Mouse (Mus musculus): ENCODE measurements around the gene Vcp.

The Vcp gene

DNA sequence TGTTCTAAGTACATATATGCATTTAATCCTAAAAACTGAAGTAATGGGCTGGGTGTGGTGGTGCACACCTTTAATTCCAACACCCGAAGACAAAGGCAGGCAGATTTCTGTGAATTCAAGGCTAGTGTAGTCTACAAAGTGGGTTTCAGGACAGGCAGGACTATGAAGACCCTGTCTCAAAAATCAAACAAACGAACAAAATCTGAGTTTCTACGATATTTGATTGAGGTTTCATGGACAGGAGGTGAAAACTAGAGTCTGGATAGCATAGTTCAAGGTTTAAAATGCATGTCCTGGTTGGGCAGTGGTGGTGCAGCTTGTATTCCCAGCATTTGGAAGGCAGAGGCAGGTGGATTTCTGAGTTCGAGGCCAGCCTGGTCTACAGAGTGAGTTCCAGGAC lies 31.0 kb downstream of the Vcp start, which contains the start of gene 1700022I11Rik:
Gene 1700022I11Rik, plus strand, starts transcription at position 301 of the 400 bp plus-strand sequence.
- no peak for DNase-seq (ENCODE audit: low read depth)

DNA sequence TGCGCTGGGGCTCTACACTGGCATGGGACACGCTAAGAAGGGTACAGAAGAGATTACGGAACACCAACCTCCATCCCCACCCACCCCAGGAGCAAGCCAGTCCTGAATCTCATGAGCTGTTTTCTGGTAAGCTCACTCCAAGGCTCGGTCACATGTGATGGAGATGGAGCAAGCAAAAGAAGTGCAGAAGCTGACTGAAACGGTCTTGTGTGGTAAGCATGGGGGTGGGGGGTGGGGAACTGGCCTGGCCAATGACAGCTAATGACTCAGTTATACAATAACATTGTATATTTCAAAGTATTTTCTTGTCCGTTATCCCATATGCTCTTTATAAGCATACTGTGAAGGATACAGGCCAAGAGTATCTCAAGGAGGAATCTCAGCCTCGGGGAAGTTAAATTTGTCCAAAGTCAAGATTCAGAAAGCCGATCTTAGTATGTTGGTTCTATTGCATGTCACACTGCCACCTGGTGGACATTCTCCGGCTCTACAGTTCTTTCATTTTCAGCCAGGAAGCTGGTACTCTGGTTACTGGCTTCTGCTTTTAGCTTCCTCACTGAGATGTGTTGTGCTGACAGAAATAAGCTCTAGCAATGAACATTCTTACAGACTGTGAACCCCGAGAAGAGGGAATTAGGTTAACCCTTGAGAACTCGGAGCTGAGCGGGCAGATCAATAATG lies 35.1 kb downstream of the Vcp start:
- peak; percentile 85 for DNase-seq (ENCODE audit: low read depth)

DNA sequence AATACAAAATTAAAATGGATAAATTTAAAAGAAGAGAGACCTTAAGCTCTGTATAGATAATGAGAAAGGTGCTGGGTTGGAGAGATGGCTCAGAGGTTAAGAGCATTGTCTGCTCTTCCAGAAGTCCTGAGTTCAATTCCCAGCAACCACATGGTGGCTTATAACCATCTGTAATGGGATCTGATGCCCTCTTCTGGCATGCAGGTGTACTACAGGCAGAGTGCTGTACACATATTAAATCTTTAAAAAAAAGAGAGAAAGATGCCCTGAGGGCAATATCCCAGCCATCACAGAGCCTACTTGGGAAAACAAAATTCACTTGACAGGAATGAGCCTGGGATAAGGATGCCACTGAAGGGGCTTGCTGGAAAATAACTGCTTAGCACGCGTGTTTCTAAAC lies 36.8 kb downstream of the Vcp start:
- DNase-seq (ENCODE audit: low read depth) = no peak

DNA sequence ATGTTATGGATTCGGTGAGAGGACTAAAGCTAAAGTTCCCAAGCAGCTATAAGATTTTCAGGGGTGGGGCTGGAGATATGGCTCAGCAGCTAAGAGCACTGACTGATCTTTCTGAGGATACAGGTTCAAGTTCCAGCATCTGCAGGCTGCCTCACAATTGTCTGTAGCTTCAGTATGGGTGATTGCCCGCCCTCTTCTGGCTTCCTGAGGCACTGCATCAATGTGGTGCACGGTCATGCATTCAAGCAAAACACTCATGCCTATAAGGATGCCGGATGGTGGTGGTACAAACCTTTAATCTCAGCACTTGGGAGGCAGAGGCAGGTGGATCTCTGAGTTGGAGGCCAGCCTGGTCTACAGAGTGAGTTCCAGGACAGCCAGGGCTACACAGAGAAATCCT lies 38.7 kb downstream of the Vcp start:
- peak; percentile 65 for DNase-seq (ENCODE audit: low read depth)

DNA sequence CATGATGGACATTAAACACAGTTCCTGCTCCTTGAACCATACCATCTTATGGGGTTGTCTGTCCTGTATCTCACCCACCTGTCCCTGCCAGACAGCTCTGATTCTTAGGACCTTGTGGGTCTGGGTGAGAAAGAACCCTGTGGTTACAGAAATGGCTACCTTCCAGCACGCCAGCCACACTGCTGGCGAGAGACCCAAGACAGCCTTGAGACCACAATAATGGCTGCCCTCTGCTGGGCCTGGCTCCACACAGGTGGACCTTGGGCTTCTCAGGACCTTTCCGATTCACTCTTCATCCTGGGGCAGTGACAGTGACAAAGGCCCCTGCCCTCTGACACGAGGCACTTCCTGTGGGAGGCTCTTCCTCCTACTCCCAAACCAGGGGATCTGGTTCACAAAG lies 40.9 kb downstream of the Vcp start:
- DNase-seq (ENCODE audit: low read depth) = no peak

DNA sequence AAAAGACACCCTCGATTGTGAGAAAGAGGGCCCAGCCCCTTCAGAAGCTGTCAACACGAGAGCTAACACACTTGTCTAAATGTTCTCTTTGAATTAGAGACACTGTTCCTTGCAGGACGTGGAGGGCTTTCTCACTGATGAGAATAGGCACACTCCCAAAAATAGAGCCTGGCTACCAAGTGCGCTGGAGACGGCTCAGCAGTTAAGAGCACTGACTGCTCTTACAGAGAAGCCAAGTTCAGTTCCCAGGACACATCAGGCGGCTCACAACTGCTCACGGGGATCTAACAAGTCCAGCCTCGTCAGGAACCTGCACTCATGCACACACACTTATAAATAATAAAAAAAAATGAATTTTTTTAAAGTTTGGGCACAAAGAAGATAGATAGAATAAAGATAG lies 41.4 kb downstream of the Vcp start:
- no peak for DNase-seq (ENCODE audit: low read depth)

DNA sequence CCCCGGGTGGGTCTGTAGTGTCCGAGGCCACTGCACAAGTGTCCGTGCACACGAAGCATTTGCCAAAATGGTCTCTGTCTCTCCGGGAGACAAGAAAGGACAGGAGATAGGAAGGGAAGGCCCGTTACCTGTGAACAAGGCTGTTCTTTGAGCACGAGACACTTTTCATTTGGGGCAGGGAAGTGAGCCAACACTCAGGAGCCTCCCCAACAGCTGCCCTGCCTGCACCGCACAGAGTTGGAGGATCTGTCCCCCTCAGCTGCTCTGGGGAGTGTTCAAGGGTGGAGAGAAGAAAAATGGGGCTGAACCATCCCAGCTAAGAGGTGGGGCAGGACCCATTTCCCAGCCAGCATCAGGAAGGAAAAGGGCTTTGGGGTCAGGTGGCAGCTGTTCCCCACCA lies 42.3 kb downstream of the Vcp start:
- no peak for DNase-seq (ENCODE audit: low read depth)

DNA sequence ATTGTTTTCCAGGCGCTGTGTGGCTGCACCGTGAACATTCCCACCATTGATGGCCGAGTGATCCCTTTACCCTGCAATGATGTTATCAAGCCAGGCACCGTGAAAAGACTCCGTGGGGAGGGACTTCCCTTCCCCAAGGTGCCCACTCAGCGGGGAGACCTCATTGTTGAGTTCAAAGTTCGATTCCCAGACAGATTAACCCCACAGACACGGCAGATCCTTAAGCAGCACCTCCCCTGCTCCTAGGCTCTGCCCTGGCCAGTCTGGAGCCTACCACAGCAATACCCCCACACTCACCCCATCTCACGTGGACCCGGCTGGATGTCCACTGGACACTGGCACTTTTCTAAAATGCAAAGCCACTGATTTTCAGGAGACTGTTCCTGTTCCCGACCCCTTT lies 43.0 kb downstream of the Vcp start:
- no peak for DNase-seq (ENCODE audit: low read depth)

DNA sequence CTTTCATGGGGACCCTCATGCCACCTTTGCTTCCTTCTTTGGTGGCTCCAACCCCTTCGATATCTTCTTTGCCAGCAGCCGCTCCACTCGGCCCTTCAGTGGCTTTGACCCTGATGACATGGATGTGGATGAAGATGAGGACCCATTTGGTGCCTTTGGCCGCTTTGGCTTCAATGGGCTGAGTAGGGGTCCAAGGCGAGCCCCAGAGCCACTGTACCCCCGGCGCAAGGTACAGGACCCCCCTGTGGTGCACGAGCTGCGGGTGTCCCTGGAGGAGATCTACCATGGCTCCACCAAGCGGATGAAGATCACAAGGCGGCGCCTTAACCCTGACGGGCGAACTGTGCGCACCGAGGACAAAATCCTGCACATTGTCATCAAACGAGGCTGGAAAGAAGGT lies 43.7 kb downstream of the Vcp start:
- no peak for DNase-seq (ENCODE audit: low read depth)

DNA sequence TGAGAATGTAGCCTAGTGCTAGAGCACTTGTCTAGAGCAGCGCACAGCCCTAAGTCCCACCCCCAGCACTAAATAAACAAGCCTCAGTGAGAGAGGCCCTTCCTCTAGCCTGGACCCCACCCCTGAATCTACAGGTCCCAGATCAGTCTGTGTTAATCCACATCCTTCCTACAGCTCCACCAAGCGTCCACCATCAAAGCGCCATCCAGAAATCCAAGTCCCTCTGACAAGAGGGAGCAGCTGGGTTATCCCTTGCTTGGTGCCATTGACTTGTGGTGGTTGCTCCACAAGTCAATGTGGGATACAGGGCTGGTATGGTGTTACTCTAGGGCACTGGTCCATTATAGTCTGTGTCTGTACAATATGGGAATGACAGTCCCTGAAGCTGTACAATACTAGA lies 45.1 kb downstream of the Vcp start:
- DNase-seq (ENCODE audit: low read depth) = no peak

DNA sequence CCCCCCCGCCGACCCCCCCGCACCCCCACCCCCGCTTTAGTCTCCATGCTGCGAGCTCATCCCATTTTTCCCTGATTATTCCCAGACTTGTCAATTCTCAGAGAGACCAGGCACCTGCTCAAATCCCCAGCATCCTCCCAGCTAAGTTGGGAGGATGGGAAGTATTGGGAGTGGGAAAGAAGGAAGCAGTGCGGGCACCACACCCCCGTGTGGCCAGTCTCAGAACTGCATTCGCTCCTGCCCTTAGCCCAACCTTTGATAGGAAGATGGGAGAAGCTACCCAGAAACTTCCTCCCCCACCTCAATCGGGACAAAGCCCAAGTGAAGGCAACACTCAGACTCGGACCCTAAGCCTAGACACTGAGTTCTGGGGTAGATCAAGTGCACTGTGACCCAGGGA lies 46.0 kb downstream of the Vcp start:
- DNase-seq (ENCODE audit: low read depth) = peak; percentile 76

DNA sequence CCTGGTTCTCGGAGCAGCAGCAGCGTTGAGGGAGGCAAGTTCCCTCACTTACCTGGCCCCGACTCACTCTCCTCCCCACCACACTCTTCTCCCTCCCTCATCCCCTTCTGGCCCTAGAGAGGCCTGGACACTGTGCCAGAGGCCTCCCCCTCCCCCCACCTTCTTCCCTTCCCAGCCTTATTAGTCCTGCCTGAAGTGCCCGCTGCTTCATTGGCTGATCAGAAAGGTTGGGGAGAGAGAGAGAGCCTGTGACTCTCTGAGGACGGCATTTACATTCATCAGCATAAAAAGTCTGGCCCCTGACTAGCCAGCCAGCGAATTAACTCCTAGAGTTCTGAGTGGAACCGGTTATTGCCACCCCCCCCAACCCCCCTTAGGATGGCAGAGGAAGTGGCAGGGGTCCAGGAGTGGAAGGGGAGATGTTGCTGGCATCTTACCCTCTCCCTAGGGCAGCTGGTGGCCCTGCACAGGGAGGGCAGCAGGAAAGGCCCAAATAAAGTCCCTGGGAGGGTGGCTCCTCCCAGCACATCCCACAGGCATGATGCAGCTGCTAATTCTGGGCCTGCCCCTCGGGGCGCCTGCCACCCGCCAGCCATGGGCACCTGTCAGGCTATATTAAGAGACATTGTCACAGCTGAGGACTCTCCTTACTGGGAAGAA lies 46.7 kb downstream of the Vcp start:
- DNase-seq (ENCODE audit: low read depth) = no peak

DNA sequence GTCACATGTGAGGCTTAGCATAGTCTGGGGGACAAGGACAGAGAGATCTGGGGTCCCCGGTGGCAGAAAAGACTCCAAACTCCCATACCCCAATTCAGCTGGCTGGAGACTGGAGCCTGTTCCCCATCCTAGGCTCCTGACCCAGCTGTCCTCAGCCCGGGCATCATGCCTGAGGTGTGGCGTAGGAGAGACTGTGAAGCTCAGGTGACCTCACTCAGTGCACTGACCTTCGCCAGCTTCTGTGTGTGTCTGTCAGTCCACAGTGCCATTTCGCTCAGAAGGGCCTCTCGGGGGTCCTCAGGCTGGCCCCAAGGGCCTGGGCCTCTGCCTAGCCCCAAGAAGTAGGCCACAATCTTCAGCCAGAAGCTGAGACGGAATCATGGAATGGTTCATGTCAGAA lies 47.7 kb downstream of the Vcp start:
- no peak for DNase-seq (ENCODE audit: low read depth)

DNA sequence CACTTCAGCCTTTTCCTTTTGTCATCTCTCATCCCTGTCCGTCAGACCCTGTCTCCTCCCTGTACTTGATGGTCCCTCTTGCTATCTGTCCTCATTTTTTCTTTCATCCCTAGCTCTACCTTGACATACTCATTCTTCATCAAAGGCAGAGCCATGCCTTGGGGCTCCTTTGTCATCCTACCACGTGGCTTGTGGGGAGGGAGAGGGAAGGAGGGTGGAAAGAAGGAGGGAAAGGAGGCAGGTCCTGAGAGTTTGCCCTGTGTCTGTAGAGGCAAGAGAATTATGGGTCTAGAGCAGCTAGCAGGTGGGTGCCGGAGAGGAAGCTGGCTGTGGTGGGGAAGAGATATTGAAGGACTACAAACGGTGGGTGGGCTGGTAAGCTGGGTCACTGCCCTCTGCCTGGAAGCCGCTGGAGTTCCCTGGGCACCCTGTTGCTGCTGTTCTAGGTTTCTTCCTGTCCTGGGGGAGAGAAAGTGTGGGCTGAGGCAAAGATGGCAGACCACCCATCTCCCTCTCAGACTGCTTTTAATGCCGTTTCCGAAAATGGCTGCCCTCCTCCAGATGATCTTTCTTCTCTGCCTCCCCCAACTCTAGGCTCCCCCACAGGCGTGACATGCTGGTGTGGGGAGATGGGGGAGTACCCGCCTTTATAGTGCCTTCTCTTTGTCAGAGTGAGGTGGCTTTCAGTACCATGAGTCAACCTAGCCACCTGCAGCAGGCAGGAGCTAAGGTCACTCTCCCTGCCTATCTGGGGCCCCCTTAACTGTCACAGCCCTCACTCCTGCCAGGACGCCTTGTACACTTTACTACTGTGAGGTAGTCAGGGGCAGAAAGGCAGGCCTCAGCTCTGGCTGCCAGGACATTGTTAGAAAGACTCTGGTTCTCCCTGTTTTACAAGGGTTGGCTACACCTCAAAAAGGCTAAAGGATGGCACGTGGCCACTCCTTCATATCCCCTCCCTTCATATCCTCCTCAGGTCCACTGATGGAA lies 48.8 kb downstream of the Vcp start:
- no peak for DNase-seq (ENCODE audit: low read depth)

DNA sequence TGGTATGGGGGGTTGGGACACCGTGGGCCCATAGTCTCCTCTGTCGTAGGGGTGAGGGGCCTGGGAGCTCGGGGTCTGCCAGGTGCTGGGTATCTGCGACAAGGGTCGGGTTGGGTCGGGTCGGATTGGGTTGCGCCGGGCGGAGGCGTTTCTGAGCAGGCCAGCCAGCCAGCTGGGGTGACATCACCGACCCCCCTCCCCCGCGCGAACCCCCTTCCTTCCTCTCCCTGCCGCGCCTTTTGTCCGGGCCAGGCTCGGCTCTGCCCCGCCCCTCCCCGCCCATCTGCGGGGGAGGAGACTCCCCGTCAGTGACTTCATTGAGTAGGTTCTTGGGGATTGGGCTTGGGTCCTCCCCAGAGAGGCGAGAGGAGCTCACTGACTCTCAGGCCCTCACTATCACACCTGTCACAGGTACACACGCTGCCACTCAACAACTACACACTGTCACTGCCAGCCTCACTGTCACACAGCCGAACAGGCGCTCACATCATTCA lies 50.2 kb downstream of the Vcp start:
- peak; percentile 87 for DNase-seq (ENCODE audit: low read depth)

DNA sequence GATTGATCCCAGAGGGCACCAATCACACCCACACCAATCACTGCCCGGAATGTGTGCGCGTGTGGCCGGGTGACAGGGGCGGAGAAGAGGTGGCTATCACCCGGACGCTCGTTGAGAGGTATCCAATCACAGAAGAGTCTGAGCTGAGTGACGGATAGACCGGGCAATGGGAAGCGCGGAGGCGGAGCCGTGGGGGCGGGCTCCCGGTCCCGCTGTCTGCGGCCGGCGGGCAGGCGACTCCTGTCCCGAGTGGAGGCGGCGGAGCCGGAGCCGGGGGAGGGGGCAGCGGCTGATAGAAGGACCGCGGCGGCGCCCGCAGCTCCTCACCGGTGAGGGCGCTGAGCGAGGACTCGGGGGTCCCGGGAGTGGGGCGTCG lies 50.6 kb downstream of the Vcp start, which contains the start of gene Dnajb5:
Gene Dnajb5, plus strand, starts transcription at position 139 of the 376 bp plus-strand sequence.
- peak; percentile 94 for DNase-seq (ENCODE audit: low read depth)

DNA sequence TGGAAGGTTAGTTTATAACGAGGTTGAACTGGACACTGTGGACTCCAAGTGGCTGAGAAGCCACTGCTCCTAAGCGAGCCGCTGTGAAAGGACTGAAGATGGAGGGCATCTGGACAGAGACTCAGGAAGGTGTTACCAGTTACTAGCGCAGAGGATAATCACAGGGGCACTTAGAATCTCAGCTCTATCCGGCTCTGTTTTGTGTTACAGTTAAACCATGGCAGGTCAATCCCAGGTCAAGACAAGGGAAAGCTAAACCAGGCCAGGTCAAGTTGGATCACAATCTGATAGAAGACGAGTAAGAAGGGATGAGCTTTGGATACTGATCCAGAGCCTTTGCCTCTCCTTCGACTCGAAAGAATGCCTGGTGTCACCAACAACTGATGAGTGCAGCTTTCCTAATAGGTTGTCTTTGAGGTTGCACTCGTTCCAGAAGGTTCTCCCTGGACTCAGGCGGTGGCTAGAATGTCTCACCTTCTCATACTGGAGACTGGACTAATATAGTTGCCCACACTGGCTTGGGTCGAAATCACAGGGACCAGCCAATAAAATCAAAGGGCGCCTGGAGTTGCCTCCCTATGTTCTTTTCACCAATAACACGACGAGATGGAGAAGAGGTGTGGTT lies 51.1 kb downstream of the Vcp start:
- DNase-seq (ENCODE audit: low read depth) = no peak

DNA sequence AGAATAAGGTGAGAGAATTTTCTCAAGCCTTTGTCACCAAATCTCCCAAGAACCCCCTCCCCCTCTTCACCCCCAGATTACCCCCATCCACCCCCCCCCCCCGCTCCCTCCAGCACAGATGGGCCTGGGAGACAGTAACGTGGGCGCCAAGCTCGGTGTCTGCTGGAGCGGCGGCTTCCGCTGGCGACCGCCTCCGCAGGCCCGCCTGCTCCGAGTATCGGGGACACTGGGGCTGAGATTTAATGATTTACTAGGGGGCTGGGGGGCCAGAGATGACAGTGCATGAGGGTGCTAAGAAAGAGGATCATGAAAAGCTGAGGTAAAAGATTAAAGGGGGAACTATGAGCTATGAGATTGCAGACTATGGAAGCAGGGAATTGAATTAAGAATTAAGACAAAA lies 51.8 kb downstream of the Vcp start:
- DNase-seq (ENCODE audit: low read depth) = no peak

DNA sequence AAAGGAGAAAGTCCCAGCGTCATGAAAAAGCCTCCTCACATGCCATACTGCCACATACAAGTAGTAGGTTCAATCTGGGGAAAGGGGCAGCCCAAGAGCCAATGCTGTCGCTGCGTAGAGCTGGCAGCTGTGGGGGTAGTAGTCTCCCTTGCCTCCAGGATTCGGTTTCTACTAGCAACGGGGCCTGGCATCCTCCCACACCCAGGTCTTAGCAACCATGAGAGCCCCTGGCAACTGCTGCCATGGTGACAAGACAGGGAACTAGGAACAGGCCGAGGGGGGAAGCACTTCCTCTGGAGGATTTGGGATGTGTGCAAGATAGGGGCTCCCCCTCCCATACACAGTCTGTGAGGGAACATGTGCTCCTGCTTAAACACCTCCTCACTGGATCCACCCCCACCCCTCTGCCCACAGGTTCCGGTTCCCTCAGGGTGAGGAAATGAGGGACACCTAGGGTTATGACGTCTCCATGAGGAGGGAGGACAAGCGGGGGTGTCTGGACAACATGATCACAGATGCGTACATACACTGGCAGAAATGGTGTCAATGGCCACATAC lies 53.5 kb downstream of the Vcp start:
- no peak for DNase-seq (ENCODE audit: low read depth)

DNA sequence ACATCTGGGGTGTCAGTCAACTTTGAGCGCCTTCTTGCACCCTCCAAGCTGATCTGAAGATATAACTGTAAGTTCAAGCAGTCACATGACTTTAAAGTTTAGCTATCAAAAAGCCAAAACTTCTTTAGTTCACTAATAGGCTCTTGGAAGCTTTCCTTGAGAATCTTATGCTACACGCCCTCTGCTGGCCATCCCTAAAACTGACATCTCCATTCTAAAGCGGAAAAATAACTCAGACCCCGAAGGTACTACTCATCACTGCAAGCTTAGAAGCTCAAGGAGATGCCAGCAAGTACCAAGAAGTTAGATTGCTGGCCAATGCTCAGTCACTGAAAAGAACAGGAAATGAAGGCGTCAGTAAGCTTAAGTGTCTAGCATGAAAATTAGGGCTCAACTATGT lies 54.4 kb downstream of the Vcp start:
- peak; percentile 75 for DNase-seq (ENCODE audit: low read depth)

DNA sequence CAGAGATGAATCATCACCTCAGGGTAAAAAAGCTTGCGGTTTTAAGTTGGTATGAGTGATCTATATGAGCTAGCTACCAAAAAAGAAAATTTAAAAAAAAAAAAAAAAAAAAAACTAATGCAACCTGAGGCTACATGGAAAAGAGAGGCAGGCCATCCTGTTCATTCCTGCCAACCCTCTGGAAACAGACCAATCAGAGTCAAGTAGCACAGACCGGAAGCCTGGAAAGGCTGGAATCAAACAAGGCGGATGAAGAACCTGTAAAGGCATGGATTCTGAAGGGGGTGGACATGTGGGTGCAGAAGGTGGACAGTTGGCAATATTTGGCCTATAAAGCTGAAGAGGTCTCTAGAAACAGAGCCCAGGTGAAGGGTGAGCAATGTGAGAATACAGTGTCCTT lies 54.9 kb downstream of the Vcp start:
- no peak for DNase-seq (ENCODE audit: low read depth)

DNA sequence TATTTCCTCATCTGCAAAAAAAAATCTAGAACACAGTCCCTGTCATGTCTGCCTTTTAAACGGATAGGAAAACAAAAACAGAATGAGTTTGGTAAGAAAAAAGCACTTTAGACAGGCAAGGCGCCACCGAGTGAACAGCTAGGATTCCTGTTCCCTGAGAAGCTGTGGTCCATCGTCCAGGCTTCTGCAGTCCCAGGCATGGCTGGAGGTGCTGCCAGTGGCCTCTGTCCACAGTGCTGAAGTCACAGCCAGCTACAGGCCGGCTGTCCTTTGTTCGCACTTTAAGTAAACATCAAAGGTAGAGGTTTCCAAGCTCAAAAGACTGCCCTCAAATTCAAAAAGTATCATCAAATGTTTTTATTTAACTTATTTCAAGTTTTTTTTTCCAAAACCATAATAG lies 55.3 kb downstream of the Vcp start:
- peak; percentile 71 for DNase-seq (ENCODE audit: low read depth)

Measured in NIH3T3 (cell line).